Mouse (Mus musculus) MEL (cell line): ENCODE measurements around the gene Hes3. TPM values are rescaled to one million over a fixed set of nuclear protein-coding genes. Genes with fewer than 3 reads are reported as not detected.

ENCODE experiments used
- DNase-seq: peaks from one replicate; pipeline ENCODE4 v3.0.0; 2011; ENCODE audit warnings: low read depth, low spot score
- H3K27ac ChIP-seq: 2 replicates; pipeline ENCODE4 v1.5.1; 2012; ENCODE audit warnings: low read depth, mild to moderate bottlenecking, control low read depth, low read length, moderate library complexity; ENCODE audit not compliant: control insufficient read depth
- H3K27me3 ChIP-seq, 2 experiments: fragments of 150-350 bp in 1 of 2; sonication (generic) in 1 of 2; 2 replicates each; pipeline ENCODE4 v1.6.1; 2012; ENCODE audit warnings: low read length in 2 of 2, mild to moderate bottlenecking in 2 of 2, improper control_type of control experiment in 1 of 2, moderate library complexity in 1 of 2; ENCODE audit not compliant: insufficient read depth in 2 of 2, control insufficient read depth in 1 of 2
- H3K36me3 ChIP-seq, 2 experiments: 2 replicates each; pipeline ENCODE4 v1.6.1; 2012 to 2014; ENCODE audit warnings: low read length in 2 of 2, improper control_type of control experiment in 1 of 2, inconsistent platforms in 1 of 2, mild to moderate bottlenecking in 1 of 2; ENCODE audit not compliant: insufficient read depth in 2 of 2, control insufficient read depth in 1 of 2
- H3K4me1 ChIP-seq, 2 experiments: fragments of 150-350 bp in 1 of 2; sonication (generic) in 1 of 2; 2 replicates each; pipeline ENCODE4 v1.6.1; 2012; ENCODE audit warnings: low read length in 2 of 2, improper control_type of control experiment in 1 of 2, mild to moderate bottlenecking in 1 of 2; ENCODE audit not compliant: insufficient read depth in 2 of 2, control insufficient read depth in 1 of 2
- H3K4me3 ChIP-seq, 2 experiments: fragments of 150-350 bp in 1 of 2; sonication (generic) in 1 of 2; 2 replicates each; pipeline ENCODE4 v1.5.1; 2012; ENCODE audit warnings: low read depth in 2 of 2, low read length in 2 of 2, mild to moderate bottlenecking in 2 of 2, moderate library complexity in 2 of 2, control low read depth in 1 of 2, improper control_type of control experiment in 1 of 2; ENCODE audit not compliant: control insufficient read depth in 1 of 2, insufficient read depth in 1 of 2
- H3K79me2 ChIP-seq: 2 replicates; pipeline ENCODE4 v1.6.1; 2012; ENCODE audit warnings: mild to moderate bottlenecking, low read length, moderate library complexity; ENCODE audit not compliant: control insufficient read depth, poor library complexity, insufficient read depth
- H3K9ac ChIP-seq: 2 replicates; pipeline ENCODE4 v1.6.1; 2012; ENCODE audit warnings: low read depth, mild to moderate bottlenecking, control low read depth, low read length, moderate library complexity; ENCODE audit not compliant: control insufficient read depth, poor library complexity, severe bottlenecking
- H3K9me3 ChIP-seq: fragments of 150-350 bp; sonication (generic); replicated peaks from 2 replicates; pipeline ENCODE4 v1.6.1; 2012; ENCODE audit warnings: mild to moderate bottlenecking, low read length, improper control_type of control experiment, moderate library complexity; ENCODE audit not compliant: insufficient read depth
- BHLHE40 ChIP-seq: IDR thresholded peaks from 2 replicates; pipeline ENCODE4 v1.6.1; 2012; ENCODE audit warnings: low read depth, mild to moderate bottlenecking, inconsistent platforms, low read length, improper control_type of control experiment, borderline replicate concordance
- CTCF ChIP-seq, 3 experiments: IDR thresholded peaks in 2 of 3; conservative IDR thresholded peaks in 1 of 3; 2 replicates each; pipeline ENCODE4 v1.5.1; 2011 to 2012; ENCODE audit warnings: low read length in 3 of 3, low read depth in 2 of 3, mild to moderate bottlenecking in 2 of 3, improper control_type of control experiment in 1 of 3, inconsistent platforms in 1 of 3, mixed read lengths in 1 of 3, moderate library complexity in 1 of 3; ENCODE audit not compliant: control insufficient read depth in 1 of 3, insufficient read depth in 1 of 3, poor library complexity in 1 of 3, severe bottlenecking in 1 of 3
- ELF1 ChIP-seq: IDR thresholded peaks from 2 replicates; pipeline ENCODE4 v1.6.1; 2014; ENCODE audit warnings: low read depth, mild to moderate bottlenecking, inconsistent platforms, low read length, improper control_type of control experiment, moderate library complexity
- ETS1 ChIP-seq: IDR thresholded peaks from 2 replicates; pipeline ENCODE4 v1.6.1; 2012; ENCODE audit warnings: low read depth, mild to moderate bottlenecking, inconsistent platforms, low read length, improper control_type of control experiment, moderate library complexity
- GABPA ChIP-seq: IDR thresholded peaks from 2 replicates; pipeline ENCODE4 v1.6.1; 2012; ENCODE audit warnings: low read depth, mild to moderate bottlenecking, inconsistent platforms, low read length, improper control_type of control experiment, moderate library complexity
- KAT2A ChIP-seq: conservative IDR thresholded peaks from 2 replicates; pipeline ENCODE4 v1.6.1; 2012; ENCODE audit warnings: low read depth, low read length, improper control_type of control experiment, inconsistent platforms
- MAX ChIP-seq: IDR thresholded peaks from 2 replicates; pipeline ENCODE4 v1.6.1; 2011; ENCODE audit warnings: low read length, improper control_type of control experiment
- MAZ ChIP-seq: IDR thresholded peaks from 2 replicates; pipeline ENCODE4 v1.6.1; 2012; ENCODE audit warnings: low read depth, mild to moderate bottlenecking, inconsistent platforms, low read length, improper control_type of control experiment
- MEF2A ChIP-seq: IDR thresholded peaks from 2 replicates; pipeline ENCODE4 v1.6.1; 2014; ENCODE audit warnings: low read depth, mild to moderate bottlenecking, inconsistent platforms, low read length, improper control_type of control experiment; ENCODE audit not compliant: poor library complexity, insufficient replicate concordance, severe bottlenecking; ENCODE audit errors: extremely low read depth
- MYB ChIP-seq: IDR thresholded peaks from 2 replicates; pipeline ENCODE4 v1.6.1; 2011; ENCODE audit warnings: mild to moderate bottlenecking, low read depth, low read length, improper control_type of control experiment
- NRF1 ChIP-seq: IDR thresholded peaks from 2 replicates; pipeline ENCODE4 v1.6.1; 2014; ENCODE audit warnings: low read depth, mild to moderate bottlenecking, inconsistent platforms, low read length, improper control_type of control experiment, moderate library complexity; ENCODE audit not compliant: poor library complexity, insufficient read depth, severe bottlenecking
- POLR2A ChIP-seq, 2 experiments: IDR thresholded peaks; 2 replicates each; pipeline ENCODE4 v1.6.1; 2011 to 2012; ENCODE audit warnings: low read length in 2 of 2, mild to moderate bottlenecking in 2 of 2, control low read depth in 1 of 2, improper control_type of control experiment in 1 of 2, low read depth in 1 of 2, moderate library complexity in 1 of 2; ENCODE audit not compliant: control insufficient read depth in 1 of 2, insufficient read depth in 1 of 2, poor library complexity in 1 of 2
- POLR2AphosphoS2 ChIP-seq: IDR thresholded peaks from 2 replicates; pipeline ENCODE4 v1.6.1; 2011; ENCODE audit warnings: low read length, improper control_type of control experiment
- POLR2AphosphoS5 ChIP-seq: IDR thresholded peaks from 2 replicates; pipeline ENCODE4 v1.6.1; 2012; ENCODE audit warnings: low read depth, borderline replicate concordance, mild to moderate bottlenecking, inconsistent platforms, low read length, moderate library complexity, mixed read lengths
- RAD21 ChIP-seq: IDR thresholded peaks from 2 replicates; pipeline ENCODE4 v1.6.1; 2011; ENCODE audit warnings: mild to moderate bottlenecking, low read depth, low read length, improper control_type of control experiment
- RCOR1 ChIP-seq: IDR thresholded peaks from 2 replicates; pipeline ENCODE4 v1.6.1; 2012; ENCODE audit warnings: low read depth, mild to moderate bottlenecking, inconsistent platforms, low read length, improper control_type of control experiment
- TAL1 ChIP-seq: IDR thresholded peaks from 2 replicates; pipeline ENCODE4 v1.6.1; 2012; ENCODE audit warnings: mild to moderate bottlenecking, inconsistent platforms, low read length, moderate library complexity, mixed read lengths
- TBP ChIP-seq: IDR thresholded peaks from 2 replicates; pipeline ENCODE4 v1.8.0; 2011; ENCODE audit warnings: low read depth, low read length, improper control_type of control experiment
- TCF12 ChIP-seq: IDR thresholded peaks from 2 replicates; pipeline ENCODE4 v1.6.1; 2014; ENCODE audit warnings: low read depth, mild to moderate bottlenecking, inconsistent platforms, low read length, improper control_type of control experiment, moderate library complexity
- UBTF ChIP-seq: IDR thresholded peaks from 2 replicates; pipeline ENCODE4 v1.6.1; 2012; ENCODE audit warnings: low read depth, mild to moderate bottlenecking, inconsistent platforms, low read length, improper control_type of control experiment, moderate library complexity, borderline replicate concordance; ENCODE audit not compliant: insufficient read depth
- USF2 ChIP-seq, 2 experiments: IDR thresholded peaks; 2 replicates each; pipeline ENCODE4 v1.6.1; 2011 to 2012; ENCODE audit warnings: improper control_type of control experiment in 2 of 2, low read length in 2 of 2, borderline replicate concordance in 1 of 2, inconsistent platforms in 1 of 2, low read depth in 1 of 2, mild to moderate bottlenecking in 1 of 2; ENCODE audit not compliant: insufficient read depth in 1 of 2
- ZC3H11A ChIP-seq: IDR thresholded peaks from 2 replicates; pipeline ENCODE4 v1.6.1; 2012; ENCODE audit warnings: low read depth, mild to moderate bottlenecking, inconsistent platforms, low read length, improper control_type of control experiment
- ZKSCAN1 ChIP-seq: IDR thresholded peaks from 2 replicates; pipeline ENCODE4 v1.6.1; 2012; ENCODE audit warnings: low read depth, mild to moderate bottlenecking, inconsistent platforms, low read length, improper control_type of control experiment, moderate library complexity
- ZMIZ1 ChIP-seq: IDR thresholded peaks from 2 replicates; pipeline ENCODE4 v1.6.1; 2012; ENCODE audit warnings: low read depth, mild to moderate bottlenecking, inconsistent platforms, low read length, improper control_type of control experiment, moderate library complexity
- ZNF384 ChIP-seq: IDR thresholded peaks from 2 replicates; pipeline ENCODE4 v1.6.1; 2012; ENCODE audit warnings: low read depth, mild to moderate bottlenecking, inconsistent platforms, low read length, improper control_type of control experiment
- polyA plus RNA-seq, 2 experiments: library from polyadenylated mRNA; stranded (reverse) in 1 of 2; unstranded in 1 of 2; fragments of >175 nt in 1 of 2; fragments of >200 nt in 1 of 2; gene quantifications; 2 replicates each; pipeline versions ENCODE4 v1.2.1 to v1.2.4; 2012; ENCODE audit warnings: low replicate concordance in 2 of 2, low read depth in 1 of 2; ENCODE audit not compliant: insufficient read length in 2 of 2, insufficient read depth in 1 of 2, missing spikeins in 1 of 2
- total RNA-seq: library from RNA; depleted of rRNA; stranded (reverse); fragments of 300-350 nt; gene quantifications from 2 replicates; pipeline ENCODE4 v1.2.3, GENCODE M21; 2012

Gene Hes3
- total and polyA plus RNA-seq, 3 experiments, result 0.04 TPM; not detected in 2

DNA sequence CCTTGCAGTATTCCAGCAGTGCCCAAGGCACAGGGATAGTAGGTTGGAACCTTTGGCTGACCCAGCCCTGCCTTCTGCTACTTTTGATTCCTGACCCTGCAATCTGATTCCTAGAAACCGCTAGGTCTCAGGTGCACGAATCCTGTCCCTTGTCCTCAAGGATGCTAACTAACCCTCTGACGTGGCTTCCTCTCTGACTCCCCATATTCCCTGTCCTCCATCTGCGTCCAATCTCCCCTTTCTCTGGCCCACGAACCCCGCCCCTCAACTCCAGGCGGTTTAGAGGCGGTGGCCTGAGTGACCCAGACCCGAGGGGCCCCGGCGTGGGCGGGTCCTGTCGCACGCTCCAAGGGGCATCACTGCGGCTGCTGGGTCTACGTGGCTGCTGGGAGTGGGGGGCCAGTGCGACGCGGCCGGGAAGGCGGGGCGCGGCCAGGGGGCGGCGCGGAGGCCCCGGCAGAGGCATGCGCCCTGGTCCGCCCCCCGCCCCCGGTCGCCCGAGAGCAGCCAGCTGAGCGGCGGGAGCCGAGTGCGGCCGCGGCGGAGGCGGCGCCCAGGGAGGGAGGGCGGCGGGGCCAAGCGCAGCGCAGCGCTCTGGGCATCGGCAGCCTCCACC is 17.7 kb downstream of the Hes3 start, which contains the start of gene Gpr153:
Gpr153 (plus strand) TSS at position 612 of the 616 bp plus-strand sequence.
- Histone ChIP-seq H3K9me3 (no peaks in the 10 kb centered on the region), H3K4me1 (no peaks in the 10 kb centered on the region), H3K9ac (no peak within 1 kb of the TSS), H3K36me3 (no peaks in the 10 kb centered on the region), H3K79me2 (no peaks in the 10 kb centered on the region), H3K4me3 (no peak within 1 kb of the TSS), H3K27me3 (no peaks in the 10 kb centered on the region), H3K27ac (no peak within 1 kb of the TSS)
- DNase-seq, result no peak
- TF ChIP-seq MAX, result no peak
- no peak for TF ChIP-seq RCOR1
- TF ChIP-seq MAZ, result no peak
- no peak for TF ChIP-seq ZC3H11A
- no peak for TF ChIP-seq ZMIZ1
- TF ChIP-seq CTCF (IDR thresholded peaks at IDR 0.05 in 2 of 3, conservative IDR thresholded peaks at IDR 0.05 in 1 of 3; ENCODE audit: control insufficient read depth in 1 of 3, insufficient read depth in 1 of 3, low read depth in 2 of 3, low read length in 3 of 3, poor library complexity in 1 of 3, severe bottlenecking in 1 of 3), result no peak
- no peak for TF ChIP-seq ZKSCAN1
- no peak for TF ChIP-seq MEF2A
- no peak for TF ChIP-seq MYB
- TF ChIP-seq TCF12, result no peak
- no peak for TF ChIP-seq UBTF
- no peak for TF ChIP-seq GABPA
- no peak for TF ChIP-seq POLR2AphosphoS2
- TF ChIP-seq ZNF384, result no peak
- no peak for TF ChIP-seq TBP
- TF ChIP-seq NRF1, result no peak
- TF ChIP-seq ETS1, result no peak

GRCm38 (mm10) chr4:152273191-152273590 is 18.3 kb downstream of the Hes3 start:
- H3K27me3 ChIP-seq, result no peaks in the 10 kb centered on the region
- H3K4me3 ChIP-seq, result no peak overlapping the region
- no peaks in the 10 kb centered on the region for H3K9me3 ChIP-seq
- H3K4me1 ChIP-seq, result no peaks in the 10 kb centered on the region
- H3K27ac ChIP-seq, result no peak overlapping the region
- H3K9ac ChIP-seq, result no peak overlapping the region
- no peaks in the 10 kb centered on the region for H3K36me3 ChIP-seq
- TF ChIP-seq POLR2AphosphoS5, result no peak
- TF ChIP-seq TAL1, result no peak
- no peak for TF ChIP-seq MYB
- TF ChIP-seq CTCF (IDR thresholded peaks at IDR 0.05 in 2 of 3, conservative IDR thresholded peaks at IDR 0.05 in 1 of 3; ENCODE audit: control insufficient read depth in 1 of 3, insufficient read depth in 1 of 3, low read depth in 2 of 3, low read length in 3 of 3, poor library complexity in 1 of 3, severe bottlenecking in 1 of 3), result no peak
- no peak for TF ChIP-seq BHLHE40
- no peak for TF ChIP-seq NRF1
- no peak for TF ChIP-seq RAD21
- no peak for TF ChIP-seq MAZ
- TF ChIP-seq USF2 (IDR thresholded peaks at IDR 0.05; ENCODE audit: borderline replicate concordance in 1 of 2, insufficient read depth in 1 of 2, low read depth in 1 of 2, low read length in 2 of 2), result no peak
- no peak for TF ChIP-seq KAT2A
- no peak for TF ChIP-seq POLR2A (IDR thresholded peaks at IDR 0.05; ENCODE audit: control insufficient read depth in 1 of 2, insufficient read depth in 1 of 2, low read depth in 1 of 2, low read length in 2 of 2, poor library complexity in 1 of 2)
- TF ChIP-seq ELF1, result no peak
- no peak for DNase-seq
- no peaks in the 10 kb centered on the region for H3K79me2 ChIP-seq
